Mouse (Mus musculus) cerebellum, adult 18-20 months (tissue): ENCODE measurements at regions not wholly inside any gene's neighbourhood (a gene's known extent, or its start where the extent isn't known, plus 50 kb on each side); places are given as distances from the start of the nearest gene placed in this dataset.

Source experiments
- DNase-seq, 2 experiments: peaks; one replicate each; pipeline ENCODE4 v3.0.0; 2021

GRCm38 (mm10) chr1:105116231-105116630 lies 240.3 kb downstream of the Rnf152 start:
- no peak for DNase-seq

DNA sequence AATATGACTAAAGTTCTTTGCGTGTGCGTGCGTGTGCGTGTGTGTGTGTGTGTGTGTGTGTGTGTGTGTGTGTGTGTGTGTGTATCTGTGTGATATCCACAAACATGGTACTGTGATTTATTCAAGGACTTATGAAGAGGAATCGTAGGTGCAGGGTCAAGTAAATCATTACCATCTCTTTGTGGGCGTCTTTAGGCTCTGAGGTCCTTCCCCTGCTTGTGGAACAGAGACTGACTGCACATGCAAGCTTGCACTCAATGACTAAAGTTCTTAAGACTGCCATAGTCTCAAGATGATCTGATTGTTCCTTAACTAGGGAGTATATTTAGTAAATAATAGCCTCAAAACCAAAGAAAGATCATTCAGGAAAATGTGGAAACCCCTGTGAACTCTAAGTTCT lies 241.1 kb downstream of the Rnf152 start:
- no peak for DNase-seq

DNA sequence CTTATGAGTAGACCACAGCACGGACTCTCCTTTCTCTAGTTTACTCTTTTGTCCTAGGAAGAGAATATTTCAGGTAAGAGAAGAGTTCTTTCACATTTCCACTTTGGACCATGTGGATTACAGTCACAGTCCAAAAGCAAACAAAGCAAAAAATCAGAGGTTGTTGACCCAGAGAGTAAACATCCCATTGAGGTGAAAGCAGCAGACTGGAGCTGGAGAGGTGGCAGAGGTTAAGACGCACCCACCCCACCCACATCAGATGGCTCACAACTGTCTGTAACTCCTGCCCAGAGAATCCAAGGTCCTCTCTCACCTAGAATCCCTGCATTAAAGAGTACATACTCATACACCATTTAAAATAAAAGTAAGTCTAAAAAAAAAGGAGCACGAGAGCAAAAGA lies 241.7 kb downstream of the Rnf152 start:
- DNase-seq = no peak

GRCm38 (mm10) chr1:105112762-105113525 lies 243.6 kb downstream of the Rnf152 start:
- DNase-seq = no peak

- peak; percentile 22 to 27 for DNase-seq
Observed at GRCm38 (mm10) chr1:105111236-105111635, 245.3 kb downstream of the Rnf152 start.

DNA sequence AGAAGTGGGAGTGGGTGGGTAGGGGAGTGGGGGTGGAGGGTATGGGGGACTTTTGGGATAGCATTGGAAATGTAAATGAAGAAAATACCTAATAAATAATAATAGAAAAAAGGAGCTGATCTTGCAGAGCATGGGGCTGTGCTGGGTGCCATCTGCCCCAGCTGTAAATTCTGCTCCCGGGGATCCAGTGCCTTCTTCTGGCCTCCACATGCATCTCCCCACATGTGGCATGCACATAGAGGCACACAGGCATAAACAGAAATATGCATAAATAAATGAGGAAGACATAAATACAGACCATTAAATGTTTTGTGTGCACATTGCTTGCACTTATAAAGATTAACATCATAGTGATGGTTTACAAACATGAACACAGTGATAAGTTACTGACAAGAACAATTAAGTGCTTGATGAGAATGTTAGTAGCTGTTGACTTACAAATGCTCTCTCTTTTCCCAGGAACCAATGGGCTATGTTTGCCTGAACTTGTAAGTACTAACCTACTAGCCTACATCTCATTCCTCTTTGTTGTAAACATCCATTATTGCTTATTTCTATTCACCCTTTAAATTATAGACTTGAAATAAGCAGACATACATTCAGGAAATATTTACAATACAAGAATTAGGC lies 245.8 kb downstream of the Rnf152 start:
- no peak for DNase-seq

DNA sequence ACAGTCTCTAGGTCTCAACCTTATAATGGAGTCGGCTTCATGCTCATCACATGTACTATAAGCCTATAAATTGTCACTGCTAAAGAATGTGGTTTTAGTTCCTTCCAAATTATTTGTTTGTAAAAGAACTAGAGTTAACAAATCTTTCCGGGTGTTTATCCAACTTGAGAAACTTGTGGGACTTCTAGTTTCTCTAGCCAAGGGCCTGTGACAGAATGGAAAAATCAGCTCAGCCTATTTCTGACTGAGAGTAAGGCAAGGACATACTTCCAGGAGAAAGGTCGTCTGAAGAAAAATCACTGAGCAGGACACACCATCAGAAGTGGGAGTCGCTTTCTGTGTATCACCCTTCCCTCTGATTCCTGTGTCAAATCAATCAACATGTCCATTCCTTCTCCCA lies 248.7 kb downstream of the Rnf152 start:
- no peak for DNase-seq

DNA sequence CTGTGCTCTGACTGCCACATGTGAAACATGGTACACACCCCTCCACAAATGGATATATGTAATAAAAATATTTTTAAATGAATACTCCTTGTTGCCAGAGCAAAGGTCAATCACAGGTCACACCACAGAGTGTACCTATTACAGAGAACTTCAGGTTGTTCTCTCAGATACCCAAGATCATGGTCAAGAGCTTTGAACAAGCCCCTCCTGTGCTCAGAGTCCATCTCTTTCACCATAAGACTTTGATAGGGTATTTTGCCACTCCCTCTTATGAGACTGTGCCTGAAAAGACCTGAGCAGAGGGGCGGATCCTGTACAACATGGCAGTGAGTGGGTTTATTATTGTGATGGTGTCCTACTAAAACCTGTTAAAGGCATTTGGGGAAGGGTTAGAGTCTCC lies 249.3 kb downstream of the Rnf152 start:
- DNase-seq = no peak

DNA sequence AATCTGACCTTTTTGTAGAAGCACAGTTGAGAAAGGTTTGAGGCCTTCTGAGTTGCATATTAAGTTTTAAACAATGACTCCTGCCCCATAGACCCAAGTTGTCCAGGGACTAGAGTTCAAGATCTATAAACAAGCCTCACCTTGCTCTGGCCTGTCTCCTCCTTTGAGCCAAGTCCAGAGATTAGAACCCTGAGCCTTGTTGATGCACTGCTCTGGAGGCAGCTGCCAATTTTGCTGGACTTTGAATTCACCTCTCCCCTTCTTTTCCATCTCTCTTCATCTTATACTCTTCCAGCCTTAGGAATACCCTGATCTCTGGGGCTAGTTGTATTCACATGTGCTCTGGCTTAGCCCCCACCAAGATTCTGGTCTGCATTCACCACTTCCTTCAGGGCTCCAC lies 251.3 kb downstream of the Rnf152 start:
- DNase-seq = no peak

DNA sequence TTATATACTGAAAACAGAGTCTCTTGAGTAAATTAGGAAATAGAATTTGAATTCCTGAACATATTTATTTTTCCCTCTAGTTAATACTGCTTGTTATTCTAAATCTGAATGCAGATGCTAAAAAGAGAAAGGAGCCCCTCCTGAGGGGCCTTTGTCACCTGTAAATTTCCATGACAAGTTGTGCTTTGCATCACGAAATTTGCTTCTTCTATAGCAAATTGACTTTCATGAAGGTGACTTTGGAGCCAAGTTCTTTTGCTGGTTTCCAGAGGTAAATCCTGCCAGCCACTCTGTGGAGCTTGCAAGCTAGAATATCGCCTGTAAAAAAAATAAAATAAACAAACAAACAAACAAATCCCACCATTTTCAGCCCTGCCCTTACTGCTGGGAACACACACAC lies 261.4 kb downstream of the Rnf152 start:
- no peak for DNase-seq

DNA sequence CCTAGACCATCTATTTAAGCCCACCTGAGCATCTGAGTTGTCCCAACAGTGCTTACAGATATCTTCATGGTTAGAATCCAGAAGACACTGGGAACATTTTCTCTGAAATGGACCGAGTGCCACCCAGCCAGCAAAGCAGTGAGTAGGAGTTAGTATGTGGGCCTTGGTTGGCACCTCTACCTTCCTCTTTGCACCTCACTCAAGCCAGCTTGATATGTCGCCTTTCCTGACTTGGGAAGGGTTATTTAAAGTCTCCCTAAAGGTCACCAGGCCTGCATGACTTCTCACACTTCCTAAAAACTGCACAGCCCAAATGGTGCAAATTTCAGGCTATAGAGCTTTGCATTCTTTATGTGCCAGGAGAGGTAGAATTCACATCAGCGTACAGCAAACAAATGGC lies 262.0 kb downstream of the Rnf152 start:
- peak; percentile 9 to 25 for DNase-seq

GRCm38 (mm10) chr1:105093875-105094274 lies 262.6 kb downstream of the Rnf152 start:
- DNase-seq = no peak

GRCm38 (mm10) chr1:105093012-105093411 lies 263.5 kb downstream of the Rnf152 start:
- no peak for DNase-seq

GRCm38 (mm10) chr1:105092309-105092904 lies 264.1 kb downstream of the Rnf152 start:
- DNase-seq = peak; percentile 31 to 46

DNA sequence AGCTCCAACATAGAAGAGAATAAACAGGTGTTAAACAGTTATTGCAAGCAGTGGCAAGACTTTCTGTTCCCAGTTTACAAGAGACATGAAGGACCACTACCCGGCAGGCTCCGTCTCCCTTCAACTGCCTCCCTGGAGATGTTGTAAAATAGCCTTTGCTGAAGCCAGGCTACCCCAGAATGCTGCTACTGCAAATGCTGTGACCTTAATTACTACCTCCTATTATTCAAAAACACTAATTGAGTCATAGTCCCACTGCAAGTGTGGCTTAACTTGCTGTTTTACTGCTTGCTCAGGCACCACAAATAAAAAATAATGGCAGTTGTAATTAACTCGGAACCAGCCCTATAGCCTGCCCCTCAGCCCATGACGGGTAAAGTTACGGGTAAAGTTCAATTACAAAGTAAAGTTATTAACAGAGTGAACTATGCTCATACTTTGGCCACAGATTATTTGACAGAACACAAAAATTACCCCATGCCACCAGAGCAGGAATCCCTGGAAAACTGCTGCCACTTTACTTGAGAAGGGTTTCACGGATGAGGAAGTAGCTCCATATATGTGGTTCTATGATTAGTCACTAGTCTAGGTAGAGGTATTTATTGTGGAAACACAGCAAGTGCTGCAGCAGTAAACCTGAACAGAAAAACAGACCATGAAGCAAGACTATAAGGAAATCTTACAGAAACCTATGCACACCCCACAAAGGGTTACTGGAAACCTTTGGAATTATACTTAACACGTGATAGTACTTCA lies 267.6 kb downstream of the Rnf152 start:
- no peak for DNase-seq

DNA sequence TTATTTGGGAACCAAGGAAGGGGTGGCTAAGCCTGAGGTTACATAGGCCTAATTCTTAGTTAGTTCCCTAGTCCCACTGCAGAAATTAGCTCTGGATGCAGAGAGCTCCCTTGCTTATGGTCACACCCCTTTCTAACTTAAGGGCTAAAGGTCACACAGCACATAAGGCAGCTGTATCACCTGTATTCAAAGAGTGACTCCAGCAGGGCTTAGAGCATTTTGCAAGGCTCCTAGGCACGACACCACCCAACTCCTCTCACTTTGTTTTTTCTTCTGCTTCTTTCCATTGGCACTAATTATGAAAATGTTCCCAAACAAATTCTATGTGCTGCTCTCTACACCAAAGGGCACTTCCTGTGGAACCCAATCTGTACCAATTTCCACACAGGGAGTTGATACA lies 268.9 kb downstream of the Rnf152 start:
- DNase-seq = no peak

DNA sequence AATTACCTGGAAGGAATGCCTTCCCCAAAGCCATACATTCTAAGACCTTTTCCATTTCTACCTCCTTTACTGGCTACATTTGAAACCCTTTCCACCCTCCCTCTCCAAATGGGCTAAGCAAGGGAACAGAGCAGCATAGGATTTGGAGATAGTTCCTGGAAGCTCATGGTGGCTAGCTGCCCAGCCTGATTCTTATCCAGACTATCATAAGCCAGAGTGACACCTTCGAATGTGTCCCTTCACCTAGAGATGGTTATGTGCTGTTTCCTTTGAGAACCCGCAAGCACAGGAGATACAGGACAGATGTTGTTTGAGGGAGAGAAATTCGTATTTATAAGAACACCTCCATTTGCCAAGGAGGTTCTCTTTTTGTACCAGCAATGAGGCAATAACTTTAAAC lies 272.0 kb downstream of the Rnf152 start:
- DNase-seq = no peak

- DNase-seq = no peak
Observed at GRCm38 (mm10) chr1:105083551-105084103, 272.9 kb downstream of the Rnf152 start.

DNA sequence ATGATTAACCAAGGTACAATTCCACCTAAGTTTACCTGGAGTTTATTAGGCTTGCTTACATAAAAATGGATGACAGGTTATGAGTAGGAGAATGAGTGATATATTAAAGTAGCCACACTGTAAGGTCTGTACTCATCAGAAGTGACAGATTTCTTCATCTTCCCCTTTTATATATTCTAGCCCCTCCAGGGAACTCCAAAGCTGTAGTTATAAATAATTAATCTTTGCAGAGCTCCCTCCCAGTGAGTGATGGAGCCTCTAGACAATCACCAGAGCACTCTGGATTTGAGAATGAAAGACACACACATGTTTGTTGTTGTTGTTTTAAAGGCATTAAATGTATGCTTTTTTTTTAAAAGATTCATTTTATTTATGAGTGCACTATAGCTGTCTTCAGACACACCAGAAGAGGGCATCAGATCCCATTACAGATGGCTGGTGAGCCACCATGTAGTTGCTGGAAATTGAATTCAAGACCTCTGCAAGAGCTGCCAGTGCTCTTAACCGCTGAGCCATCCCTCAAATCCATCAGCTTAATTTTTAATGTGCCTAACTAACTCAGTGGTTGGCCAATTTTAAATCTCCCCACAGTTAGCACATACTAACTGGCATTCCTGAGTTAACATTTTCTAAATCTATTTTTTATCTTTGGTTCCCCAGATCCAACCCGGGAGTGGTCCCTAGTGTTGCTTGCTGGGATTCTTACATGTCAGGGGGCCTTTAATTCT lies 273.5 kb downstream of the Rnf152 start:
- no peak for DNase-seq

DNA sequence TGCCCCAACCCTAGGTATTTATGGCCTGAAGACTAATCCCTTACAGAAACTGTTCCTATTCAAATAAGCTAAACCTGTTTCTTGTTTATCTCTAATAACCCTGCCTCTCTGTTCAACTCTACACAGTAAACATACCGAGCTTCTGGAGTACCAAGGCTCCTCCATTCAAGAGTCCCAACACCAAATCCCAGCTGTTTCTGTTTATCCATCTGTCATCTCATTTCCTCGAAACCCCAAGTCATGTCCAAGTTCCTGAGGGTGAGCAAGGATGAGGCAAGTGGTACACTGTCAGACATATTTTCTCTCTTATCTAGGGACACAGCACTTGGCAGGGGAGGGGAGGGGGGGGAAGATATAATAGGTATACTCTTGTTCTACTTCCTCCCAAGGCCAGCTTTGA lies 274.6 kb downstream of the Rnf152 start:
- DNase-seq = no peak

DNA sequence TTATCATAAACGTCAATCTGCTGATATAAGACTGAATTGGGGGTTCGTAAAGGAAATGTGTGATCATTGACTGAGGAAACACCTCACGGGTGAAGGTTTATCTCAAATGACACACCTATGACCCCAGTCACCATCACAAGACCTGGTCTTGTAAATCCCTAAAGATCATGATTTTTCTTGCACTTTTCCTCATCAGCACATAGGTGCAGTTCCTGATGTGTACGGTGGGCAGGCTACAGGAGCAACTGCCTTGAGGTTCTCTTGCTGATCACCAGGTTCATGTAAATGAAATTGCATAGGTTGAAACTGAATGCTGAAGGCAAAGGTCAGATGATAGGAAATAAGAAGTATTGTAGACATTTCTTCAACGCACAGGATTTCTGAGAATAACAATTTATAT lies 277.1 kb downstream of the Rnf152 start:
- DNase-seq = no peak

GRCm38 (mm10) chr1:105075728-105076127 lies 280.8 kb downstream of the Rnf152 start:
- DNase-seq = no peak

GRCm38 (mm10) chr1:105074326-105074725 lies 282.2 kb downstream of the Rnf152 start:
- DNase-seq = peak; percentile 19 to 30
